Mouse (Mus musculus) monocyte, adult 2 months (primary cell): ENCODE data around the gene Ndufb10.
A peak's percentile ranks its signal among the peaks of the same experiment; 100 is the strongest.

Experiments
- DNase-seq, 2 experiments: peaks; one replicate each; pipeline ENCODE4 v3.0.0; 2022; ENCODE audit warnings: low spot score in 2 of 2, low read depth in 1 of 2

The Ndufb10 gene

GRCm38 (mm10) chr17:24724184-24724583 is at the start of gene Ndufb10:
Gene Ndufb10 (minus strand): TSS chr17:24724478.
- peak; percentile 90 to 94 for DNase-seq

DNA sequence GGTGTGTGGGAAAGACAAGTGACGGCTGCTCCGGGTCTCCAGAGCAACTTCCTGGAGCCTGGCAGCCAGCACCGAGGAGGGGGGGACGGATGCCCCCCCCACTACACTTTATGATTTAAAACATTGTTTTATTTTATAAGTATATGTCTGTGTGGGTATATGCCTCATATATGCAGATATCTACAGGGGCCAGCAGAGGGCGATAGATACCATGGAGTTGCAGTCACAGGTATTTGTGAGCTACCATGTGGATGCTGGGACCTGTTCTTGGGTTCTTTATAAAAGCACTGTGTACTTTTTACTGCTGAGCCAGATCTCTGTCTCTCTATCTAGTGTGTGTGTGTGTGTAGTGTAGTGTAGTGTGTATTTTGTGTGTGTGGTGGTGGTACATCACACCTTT is 49.0 kb upstream of the Ndufb10 start:
- DNase-seq, result no peak

DNA sequence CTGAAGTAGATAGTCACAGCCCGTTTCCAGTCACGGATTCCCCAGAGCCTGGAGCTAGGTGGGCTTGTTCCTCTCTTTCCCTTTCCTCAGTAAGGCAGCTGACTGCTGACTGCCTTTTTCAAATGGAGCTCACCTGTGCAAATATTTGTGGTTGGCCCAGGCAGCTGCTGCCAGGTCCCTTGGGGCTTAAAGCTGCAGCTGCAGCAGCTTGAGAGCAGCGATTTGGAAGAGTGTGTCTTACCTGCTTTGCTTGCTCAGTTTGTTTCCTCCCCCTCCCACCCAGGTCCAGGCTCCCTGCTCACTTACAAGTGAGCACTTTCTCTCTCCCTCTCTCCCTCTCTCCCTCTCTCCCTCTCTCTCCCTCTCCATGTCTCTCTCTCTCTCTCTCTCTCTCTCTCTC is 44.9 kb upstream of the Ndufb10 start:
- no peak for DNase-seq

GRCm38 (mm10) chr17:24766266-24766875 is 42.1 kb upstream of the Ndufb10 start:
- no peak for DNase-seq

- no peak for DNase-seq
Observed at GRCm38 (mm10) chr17:24765016-24765905, 41.0 kb upstream of the Ndufb10 start.

DNA sequence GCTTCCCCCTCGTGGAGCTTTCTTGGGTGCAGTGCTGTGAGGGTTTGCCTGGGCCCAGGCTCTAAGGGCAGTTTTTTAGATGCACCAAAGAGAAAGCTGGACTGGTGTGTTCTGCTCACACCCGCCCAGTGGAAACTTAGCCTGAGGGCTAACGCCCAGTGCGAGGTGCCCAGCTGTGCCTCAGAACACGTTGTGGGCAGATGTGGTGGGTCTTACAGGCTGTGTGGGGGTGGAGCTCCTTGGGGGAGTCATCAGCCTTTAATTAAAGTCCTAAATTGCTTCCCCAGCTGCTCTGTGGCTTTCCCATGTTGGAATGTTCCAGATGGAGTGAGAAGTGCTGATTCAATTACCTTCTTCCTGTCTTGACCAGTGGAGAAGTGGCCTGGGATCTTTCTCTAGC is 36.8 kb upstream of the Ndufb10 start:
- DNase-seq, result no peak

GRCm38 (mm10) chr17:24757394-24757793 is 33.1 kb upstream of the Ndufb10 start:
- DNase-seq, result no peak

DNA sequence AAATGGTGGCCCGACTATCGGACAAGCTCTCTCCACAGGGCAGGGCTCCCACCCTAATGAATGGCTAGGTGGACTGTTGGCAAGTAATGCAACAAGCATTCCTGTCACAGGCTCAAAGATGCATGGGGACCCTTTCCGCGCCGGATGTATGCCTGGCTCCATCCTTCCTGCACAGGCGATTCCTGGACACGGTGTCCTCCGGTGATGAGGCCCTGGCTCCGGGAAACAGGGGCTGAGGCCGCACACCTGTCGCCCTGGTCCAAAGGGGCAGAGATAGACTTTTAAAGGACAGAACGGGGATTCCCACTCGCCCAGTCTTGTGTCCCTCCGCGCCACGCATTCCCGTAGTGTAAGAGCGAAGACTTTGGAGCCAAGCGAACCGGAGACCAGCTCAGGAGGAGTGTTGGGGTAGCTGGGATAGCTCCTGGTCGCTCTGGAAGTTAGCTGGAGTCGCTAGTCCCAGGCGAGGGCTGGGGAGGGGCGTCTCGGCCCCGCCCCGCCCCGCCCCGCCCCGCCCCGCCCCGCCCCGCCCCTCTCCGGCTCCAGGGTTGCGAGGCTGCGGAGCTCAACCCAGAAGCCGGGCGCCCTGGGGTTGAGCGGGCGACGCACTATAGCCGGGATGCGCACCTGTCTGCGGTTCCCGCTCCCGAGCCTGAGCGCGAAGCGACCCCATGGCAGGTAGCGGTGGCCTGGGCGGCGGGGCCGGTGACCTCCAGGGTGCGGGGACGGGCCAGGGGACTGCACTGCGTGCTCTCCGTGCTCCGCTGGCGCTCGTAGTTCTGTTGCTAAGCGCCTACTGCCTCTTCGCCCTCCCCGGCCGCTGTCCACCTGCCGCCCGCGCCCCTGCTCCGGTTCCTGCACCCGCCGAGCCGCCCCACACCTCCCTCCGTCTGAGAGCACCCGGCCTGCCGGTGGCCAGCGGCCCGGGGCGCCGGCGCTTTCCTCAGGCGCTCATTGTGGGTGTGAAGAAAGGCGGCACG is 28.4 kb upstream of the Ndufb10 start, which contains the start of gene Hs3st6:
Hs3st6 (plus strand) TSS at position 574 of the 980 bp plus-strand sequence.
- no peak for DNase-seq

GRCm38 (mm10) chr17:24751528-24751927 is 27.2 kb upstream of the Ndufb10 start:
- DNase-seq, result no peak

DNA sequence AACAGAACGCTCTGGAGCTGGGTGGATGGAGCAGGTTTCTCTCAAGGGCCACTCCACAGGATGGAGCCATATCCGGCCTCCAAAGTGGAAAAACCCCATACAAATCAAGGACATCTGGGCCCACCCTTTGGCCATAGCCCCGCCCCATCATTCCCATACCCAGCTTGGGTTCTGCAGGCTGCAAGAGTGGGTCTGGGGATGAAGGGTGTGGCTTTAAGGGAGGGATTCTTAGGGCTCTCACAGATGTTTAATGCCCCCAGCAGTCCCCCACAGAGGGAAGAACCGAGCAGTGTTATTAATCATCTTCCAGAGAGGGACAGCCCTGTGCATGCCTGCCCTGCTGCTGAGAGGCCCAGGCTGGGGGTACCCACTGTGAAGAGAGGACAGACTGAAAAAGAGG is 22.7 kb upstream of the Ndufb10 start:
- DNase-seq, result no peak

DNA sequence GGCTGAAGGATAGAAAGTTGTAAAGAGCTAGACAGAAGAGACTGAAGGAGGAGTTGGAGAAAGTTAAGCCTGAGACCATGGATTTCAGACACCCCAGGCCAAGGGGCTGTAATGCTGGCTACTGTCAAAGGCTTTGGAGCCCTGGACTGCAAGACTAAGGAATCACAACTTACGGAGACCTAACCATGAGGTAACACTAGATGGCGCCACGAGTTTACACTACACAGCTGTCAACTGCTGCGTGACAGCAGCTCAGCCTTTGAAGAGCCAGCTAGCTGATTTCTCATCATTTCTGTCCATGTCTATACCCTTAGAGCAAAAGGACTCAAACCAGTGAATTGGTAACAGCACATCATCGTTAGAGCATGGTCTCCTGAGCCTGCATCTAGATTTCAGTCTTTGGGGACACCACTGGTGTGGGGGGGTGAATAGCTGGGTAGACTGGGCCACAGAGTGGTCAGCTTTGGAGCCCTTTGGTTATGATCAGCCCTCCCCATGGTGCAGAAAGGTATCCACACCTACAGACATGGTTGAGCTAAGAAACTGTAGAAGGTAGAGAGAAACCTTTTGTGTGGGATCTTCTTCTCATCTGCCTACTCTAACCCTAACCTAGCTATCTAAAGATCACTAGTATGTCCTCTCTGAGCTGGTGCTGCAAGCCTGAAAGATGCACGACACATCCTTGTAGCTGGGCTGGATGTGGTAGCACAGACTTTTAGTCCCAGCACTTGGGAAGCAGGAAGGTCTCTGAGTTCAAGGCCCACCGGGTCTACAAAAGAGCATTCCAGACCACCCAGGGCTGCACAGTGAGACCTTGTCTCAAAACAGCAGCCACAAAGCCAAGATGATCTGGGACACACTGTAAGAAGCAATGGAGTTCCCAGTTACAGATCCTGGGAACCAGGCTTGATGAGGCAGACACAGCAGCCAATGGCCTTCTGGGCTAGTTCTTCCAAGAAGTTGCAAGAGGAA is 21.5 kb upstream of the Ndufb10 start:
- DNase-seq, result peak; percentile 63 to 69

- DNase-seq, result no peak
Observed at GRCm38 (mm10) chr17:24744381-24744780, 20.1 kb upstream of the Ndufb10 start.

GRCm38 (mm10) chr17:24743896-24744295 is 19.6 kb upstream of the Ndufb10 start:
- DNase-seq, result no peak

DNA sequence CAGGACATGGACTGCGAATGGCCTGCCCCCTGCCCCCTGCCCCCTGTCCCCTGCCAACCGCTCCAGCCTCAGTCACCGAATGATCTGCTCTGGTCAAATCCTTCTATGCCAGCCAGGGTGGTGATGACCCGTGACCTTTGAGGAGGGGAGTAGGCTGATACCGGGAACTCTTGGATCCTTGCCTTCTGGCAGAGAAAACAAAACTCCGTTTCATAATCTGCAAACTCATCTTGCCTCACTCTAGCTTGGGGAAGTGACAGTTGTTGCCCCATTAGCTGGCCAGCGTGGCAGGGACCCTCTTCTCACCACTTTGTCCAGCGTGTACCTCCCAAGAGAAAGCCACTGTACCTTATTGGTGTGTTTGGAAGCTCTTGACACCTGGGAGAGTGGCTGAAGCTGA is 18.0 kb upstream of the Ndufb10 start:
- DNase-seq, result peak in 1 of 2 experiments; percentile 30

DNA sequence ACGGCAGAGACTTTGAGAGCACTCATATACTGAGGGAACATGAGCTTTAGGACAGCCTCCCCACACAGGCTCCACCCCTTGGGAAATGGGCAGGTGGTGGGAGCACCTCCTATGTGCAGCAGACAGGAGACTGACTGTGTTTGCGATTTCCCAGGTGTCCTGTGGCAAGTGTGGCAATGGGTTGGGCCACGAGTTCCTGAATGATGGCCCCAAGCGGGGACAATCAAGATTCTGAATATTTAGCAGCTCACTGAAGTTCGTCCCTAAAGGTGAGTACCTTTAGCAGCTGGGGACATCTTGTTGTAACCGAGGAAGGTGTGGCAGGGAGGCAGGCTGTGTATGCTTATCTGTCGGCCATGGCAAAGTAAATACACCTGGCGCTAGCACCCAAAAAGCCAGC is 15.6 kb upstream of the Ndufb10 start:
- no peak for DNase-seq

DNA sequence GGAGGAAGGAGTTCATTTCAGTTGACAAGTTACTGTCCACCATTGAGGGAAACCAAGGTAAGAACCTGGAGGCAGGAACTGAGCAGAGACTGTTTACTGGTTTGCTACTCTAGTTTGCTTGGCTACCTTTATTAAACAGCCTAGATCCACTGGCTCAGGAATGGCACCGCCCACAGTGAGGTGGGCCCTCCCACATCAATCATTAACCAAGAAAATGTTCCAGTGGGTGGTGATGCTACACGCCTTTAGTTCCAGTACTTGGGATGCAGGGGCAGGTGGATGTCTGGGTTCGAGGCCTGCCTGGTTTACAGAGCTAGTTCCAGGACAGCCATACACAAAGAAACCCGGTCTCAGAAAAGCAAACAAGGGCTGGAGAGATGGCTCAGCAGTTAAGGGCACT is 14.0 kb upstream of the Ndufb10 start:
- no peak for DNase-seq

GRCm38 (mm10) chr17:24737135-24737810 is 13.0 kb upstream of the Ndufb10 start:
- peak; percentile 58 to 76 for DNase-seq

- peak; percentile 97 for DNase-seq
Observed at GRCm38 (mm10) chr17:24736330-24737051, 12.2 kb upstream of the Ndufb10 start, which contains the start of gene Msrb1. Gene Msrb1 (plus strand): TSS chr17:24736642.

GRCm38 (mm10) chr17:24735446-24735845 is 11.2 kb upstream of the Ndufb10 start:
- no peak for DNase-seq
